Mouse (Mus musculus) intestine, postnatal 0 days (tissue): ENCODE results near the gene Aatf. TPM values are rescaled to one million over a fixed set of nuclear protein-coding genes. Genes with fewer than 3 reads are reported as not detected.
A peak's percentile ranks its signal among the peaks of the same experiment; 100 is the strongest.

Experiments used
- ATAC-seq: fragments of 200-750 bp; cut with Nextera tagmentation; 2 replicates; pipeline ENCODE4 v1.8.0; 2017; ENCODE audit warnings: mild to moderate bottlenecking, moderate TSS enrichment, moderate library complexity
- H3K27ac ChIP-seq: fragments of 300-500 bp; sonication (generic); 2 replicates; pipeline ENCODE4 v1.5.1; 2014; ENCODE audit warnings: mild to moderate bottlenecking, low read depth, low read length, moderate library complexity
- H3K27me3 ChIP-seq: fragments of 300-500 bp; sonication (generic); replicated peaks from 2 replicates; pipeline ENCODE4 v1.6.1; 2014; ENCODE audit warnings: low read length, mixed read lengths; ENCODE audit not compliant: control insufficient read depth, insufficient read depth
- H3K36me3 ChIP-seq: fragments of 300-500 bp; sonication (generic); 2 replicates; pipeline ENCODE4 v1.6.1; 2014; ENCODE audit warnings: mild to moderate bottlenecking, moderate library complexity; ENCODE audit not compliant: control insufficient read depth, insufficient read depth
- H3K4me1 ChIP-seq: fragments of 300-500 bp; sonication (generic); replicated peaks from 2 replicates; pipeline ENCODE4 v1.6.1; 2014; ENCODE audit warnings: antibody characterized with exemption, low read length, mixed read lengths; ENCODE audit not compliant: control insufficient read depth, insufficient read depth
- H3K4me2 ChIP-seq: fragments of 300-500 bp; sonication (generic); replicated peaks from 2 replicates; pipeline ENCODE4 v1.6.1; 2014; ENCODE audit warnings: low read depth, mild to moderate bottlenecking, moderate library complexity
- H3K4me3 ChIP-seq: fragments of 300-500 bp; sonication (generic); 2 replicates; pipeline ENCODE4 v1.5.1; 2014; ENCODE audit warnings: low read depth, low read length
- H3K9ac ChIP-seq: fragments of 300-500 bp; sonication (generic); 2 replicates; pipeline ENCODE4 v1.6.1; 2014; ENCODE audit warnings: mild to moderate bottlenecking, low read depth, low read length
- H3K9me3 ChIP-seq: fragments of 300-500 bp; sonication (generic); 2 replicates; pipeline ENCODE4 v1.6.1; 2016; ENCODE audit warnings: mixed run types; ENCODE audit not compliant: control insufficient read depth
- CTCF ChIP-seq: sonication (generic); IDR thresholded peaks from 2 replicates; pipeline ENCODE4 v1.5.1; 2016; ENCODE audit warnings: low read depth, mild to moderate bottlenecking, control low read depth, antibody characterized with exemption, moderate library complexity
- WGBS: fragments of 180-500 bp; shearing (Covaris S2); extraction: QIAGEN DNeasy Blood & Tissue Kit; methylation state at CpG from one replicate; pipeline ENCODE4 v1.1.7; 2014; 5-methylcytosine and 5-hydroxymethylcytosine counted together
- polyA plus RNA-seq: library from polyadenylated mRNA; unstranded; fragments of >200 nt; fragmentation: Nextera tagmentation; extraction: Ambion mirVana; gene quantifications from 2 replicates; pipeline ENCODE4 v1.2.1, GENCODE M21; 2015

Aatf gene
- polyA plus RNA-seq, 1 experiment from 2014 or later = 25.6 TPM

DNA sequence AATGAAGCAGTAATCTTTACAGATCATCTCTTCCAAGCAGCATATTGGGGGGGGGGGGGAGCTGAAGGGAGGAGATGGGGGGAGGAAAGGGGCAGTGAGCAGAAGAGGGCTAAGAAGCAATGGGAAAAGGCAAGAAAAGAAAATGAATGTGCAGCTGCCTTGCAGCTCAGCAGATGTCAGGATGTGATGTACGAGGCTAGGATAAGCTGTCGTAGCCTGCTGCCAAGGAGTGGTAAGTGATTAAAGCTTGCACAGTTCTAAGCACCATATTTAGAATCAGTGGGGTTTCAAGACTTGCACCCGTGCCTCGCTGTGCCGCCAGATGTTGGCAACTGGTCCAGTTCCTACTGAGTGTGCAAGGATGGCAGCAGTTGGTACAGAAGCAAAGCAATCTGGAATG is 48.8 kb downstream of the Aatf start:
- Histone ChIP-seq H3K27me3 (no peaks in the 10 kb centered on the region), H3K36me3 (peaks cover 14% of the 10 kb centered on the region), H3K27ac (no peak overlapping the region), H3K9ac (no peak overlapping the region), H3K4me3 (no peak overlapping the region), H3K9me3 (no peaks in the 10 kb centered on the region), H3K4me1 (no peaks in the 10 kb centered on the region), H3K4me2 (no peak overlapping the region)
- WGBS = 63% methylated on average over 5 of the region's 5 CpGs
- no peak for TF ChIP-seq CTCF
- no peak for ATAC-seq

DNA sequence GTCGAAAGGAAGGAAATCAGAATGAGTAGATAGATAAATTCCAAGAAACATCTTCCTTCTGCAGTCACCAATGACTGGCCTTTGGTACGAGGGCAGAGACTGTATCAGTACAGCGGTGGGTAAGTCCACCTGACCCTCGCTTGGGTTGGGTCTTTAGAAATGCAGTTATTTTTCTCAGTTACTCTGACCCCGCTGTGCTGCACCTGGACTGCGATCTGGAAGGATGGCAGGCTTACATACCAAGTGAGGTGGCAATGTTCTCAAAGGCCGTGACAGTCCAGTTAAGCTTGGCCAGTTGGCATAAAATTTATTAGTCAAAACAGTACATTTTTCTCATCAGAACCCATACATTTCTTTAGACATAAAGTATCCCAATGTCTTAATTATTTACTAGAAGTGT is 59.4 kb downstream of the Aatf start:
- Histone ChIP-seq H3K4me2 (no peak overlapping the region), H3K9ac (no peak overlapping the region), H3K4me1 (no peaks in the 10 kb centered on the region), H3K27me3 (no peaks in the 10 kb centered on the region), H3K36me3 (no peaks in the 10 kb centered on the region), H3K4me3 (no peak overlapping the region), H3K27ac (no peak overlapping the region), H3K9me3 (no peaks in the 10 kb centered on the region)
- ATAC-seq = no peak
- WGBS = 89% methylated on average over 7 of the region's 7 CpGs
- no peak for TF ChIP-seq CTCF

DNA sequence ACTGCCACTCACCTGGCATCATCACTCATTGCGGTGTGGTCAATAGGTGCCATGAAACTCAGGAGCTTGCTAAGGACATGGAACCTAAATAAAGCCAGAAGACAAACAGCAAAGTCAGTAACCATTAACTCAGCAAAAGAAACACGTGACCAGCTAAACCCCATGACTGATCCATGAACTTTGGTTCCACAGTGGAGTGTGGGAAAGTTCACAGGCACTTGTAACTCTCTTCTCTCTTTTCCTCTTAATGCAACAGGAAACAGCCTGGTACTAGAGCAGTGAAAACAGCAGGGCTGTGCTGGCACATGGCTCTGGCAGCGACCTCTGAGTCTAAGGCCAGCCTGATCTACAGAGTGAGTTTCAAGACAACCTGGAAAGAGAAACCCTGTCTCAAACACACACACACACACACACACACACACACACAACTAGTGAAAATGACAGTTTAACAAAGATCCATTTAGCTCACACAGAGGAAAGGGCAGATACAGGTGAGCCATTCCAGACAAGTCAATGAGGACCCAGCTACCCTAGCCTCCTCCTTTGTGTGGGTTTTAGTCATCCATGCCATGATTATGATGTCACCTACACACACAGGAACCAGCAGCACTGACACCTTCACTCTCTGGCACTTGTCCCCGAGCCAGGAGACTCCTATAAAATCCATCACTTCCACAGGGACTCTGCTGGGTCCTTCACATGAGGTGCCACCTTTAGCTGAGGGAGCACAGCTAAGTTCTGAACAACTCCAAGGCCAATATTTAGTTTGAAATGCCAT is 70.6 kb downstream of the Aatf start:
- no peak for TF ChIP-seq CTCF
- no peaks in the 10 kb centered on the region for H3K27me3 ChIP-seq
- no peaks in the 10 kb centered on the region for H3K4me1 ChIP-seq
- peak overlapping the region; percentile 74 for H3K27ac ChIP-seq
- no peak overlapping the region for H3K4me3 ChIP-seq
- H3K4me2 ChIP-seq = peak overlapping the region; percentile 35; the same call in 1 of the 2 replicates
- no peaks in the 10 kb centered on the region for H3K9me3 ChIP-seq
- peak; percentile 97 for ATAC-seq
- 45% methylated on average over 4 of the region's 4 CpGs for WGBS
- peaks cover 18% of the 10 kb centered on the region for H3K36me3 ChIP-seq
- no peak overlapping the region for H3K9ac ChIP-seq

DNA sequence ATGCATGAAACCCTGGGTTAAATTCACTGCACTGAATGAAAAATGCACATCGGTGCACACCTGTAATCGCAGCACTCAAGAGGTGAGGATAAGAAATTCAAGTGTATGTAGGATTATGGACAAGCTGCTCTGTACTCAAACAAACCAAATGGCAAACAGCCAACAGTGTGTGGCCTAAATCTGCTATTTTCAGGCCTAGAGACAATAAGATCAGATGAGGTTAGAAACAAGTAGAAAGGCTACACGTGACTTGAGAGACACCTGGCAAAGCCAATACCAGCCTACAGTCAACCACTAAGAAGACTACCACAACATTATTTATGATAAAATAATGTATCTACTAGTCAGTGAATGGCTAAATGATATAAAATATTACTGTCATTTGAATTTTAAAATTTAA is 72.9 kb downstream of the Aatf start:
- Histone ChIP-seq H3K9me3 (no peaks in the 10 kb centered on the region), H3K27me3 (no peaks in the 10 kb centered on the region), H3K27ac (no peak overlapping the region), H3K4me2 (no peak overlapping the region), H3K9ac (no peak overlapping the region), H3K4me3 (no peak overlapping the region), H3K36me3 (peaks cover 13% of the 10 kb centered on the region), H3K4me1 (no peaks in the 10 kb centered on the region)
- 92% methylated on average over 3 of the region's 3 CpGs for WGBS
- TF ChIP-seq CTCF = no peak
- no peak for ATAC-seq

DNA sequence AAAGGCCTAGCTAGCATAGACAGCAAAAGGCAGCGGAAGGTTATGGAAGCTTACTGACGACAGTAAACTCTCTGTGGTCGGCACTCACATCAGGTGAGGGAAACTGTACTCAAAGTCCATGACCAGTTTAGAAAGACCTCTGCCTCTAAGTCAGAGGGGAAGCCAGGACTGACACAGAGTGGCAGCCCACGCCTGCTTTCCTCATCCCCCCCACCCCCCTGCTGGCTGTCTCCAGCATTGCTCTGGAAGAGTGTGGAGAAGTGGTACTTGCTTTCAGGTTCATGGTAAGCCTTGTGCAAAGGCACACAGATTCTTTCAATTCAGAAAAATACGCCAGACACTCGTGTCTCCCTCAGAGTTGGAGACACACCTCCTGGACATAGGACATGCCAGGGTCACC is 78.4 kb downstream of the Aatf start:
- Histone ChIP-seq H3K4me2 (no peak overlapping the region), H3K27ac (no peak overlapping the region), H3K27me3 (no peaks in the 10 kb centered on the region), H3K36me3 (0 out of 2 replicates have a peak, but pooled peaks cover 4% of the 10 kb centered on the region), H3K4me1 (no peaks in the 10 kb centered on the region), H3K4me3 (no peak overlapping the region), H3K9ac (no peak overlapping the region), H3K9me3 (no peaks in the 10 kb centered on the region)
- ATAC-seq = no peak
- WGBS = 75% methylated on average over 6 of the region's 6 CpGs
- peak; percentile 55 for TF ChIP-seq CTCF

DNA sequence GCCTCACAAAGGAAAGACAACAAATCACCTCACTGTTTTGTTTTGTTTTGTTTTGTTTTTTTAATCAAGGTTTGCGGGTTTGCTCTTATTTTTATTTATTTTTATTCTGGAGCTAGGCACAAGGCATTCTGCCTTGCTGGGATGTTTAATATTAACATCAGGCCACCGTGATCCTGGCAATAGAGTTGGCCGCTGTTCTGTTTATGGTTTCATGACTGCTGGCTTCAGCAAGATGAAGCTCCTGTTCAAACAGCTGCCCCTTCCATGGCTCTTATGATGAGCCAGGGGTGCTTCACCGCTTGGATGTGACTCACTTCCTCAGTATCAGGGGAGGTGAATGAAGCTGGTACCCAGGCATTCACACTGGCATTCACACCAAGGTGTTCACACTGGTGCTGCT is 83.0 kb downstream of the Aatf start:
- Histone ChIP-seq H3K9ac (no peak overlapping the region), H3K27me3 (no peaks in the 10 kb centered on the region), H3K4me2 (no peak overlapping the region), H3K27ac (no peak overlapping the region), H3K9me3 (no peaks in the 10 kb centered on the region), H3K4me3 (no peak overlapping the region), H3K36me3 (0 out of 2 replicates have a peak, but pooled peaks cover 4% of the 10 kb centered on the region), H3K4me1 (no peaks in the 10 kb centered on the region)
- TF ChIP-seq CTCF = no peak
- ATAC-seq = no peak
- WGBS = 55% methylated on average over 4 of the region's 4 CpGs
